Mouse (Mus musculus): ENCODE results near the gene Itih5.

Gene Itih5

GRCm38 (mm10) chr2:10153201-10154075, at the start of gene Itih5:
Itih5 (plus strand) TSS chr2:10153571.
- DNase-seq (ENCODE audit: low read depth): peak; percentile 46

- DNase-seq (ENCODE audit: low read depth): no peak
These were observed 44.7 kb upstream of the Itih5 start for GRCm38 (mm10) chr2:10108535-10109189.

GRCm38 (mm10) chr2:10118751-10119150, 34.6 kb upstream of the Itih5 start:
- no peak for DNase-seq (ENCODE audit: low read depth)

- no peak for DNase-seq (ENCODE audit: low read depth)
These were observed 34.1 kb upstream of the Itih5 start for GRCm38 (mm10) chr2:10119276-10119675.

- DNase-seq (ENCODE audit: low read depth): no peak
These were observed 31.5 kb upstream of the Itih5 start for GRCm38 (mm10) chr2:10121826-10122225.

GRCm38 (mm10) chr2:10126122-10126521, 27.2 kb upstream of the Itih5 start:
- no peak for DNase-seq (ENCODE audit: low read depth)

- DNase-seq (ENCODE audit: low read depth): no peak
These were observed 25.9 kb upstream of the Itih5 start for GRCm38 (mm10) chr2:10127471-10127870.

- no peak for DNase-seq (ENCODE audit: low read depth)
These were observed 24.8 kb upstream of the Itih5 start for GRCm38 (mm10) chr2:10128571-10128970.

- DNase-seq (ENCODE audit: low read depth): no peak
These were observed 22.9 kb upstream of the Itih5 start for GRCm38 (mm10) chr2:10130341-10130990.

- DNase-seq (ENCODE audit: low read depth): no peak
These were observed 22.1 kb upstream of the Itih5 start, which contains the start of gene Itih2 for GRCm38 (mm10) chr2:10131296-10131695. Itih2 (minus strand) TSS chr2:10131396.

GRCm38 (mm10) chr2:10132128-10132527, 21.2 kb upstream of the Itih5 start:
- DNase-seq (ENCODE audit: low read depth): no peak

GRCm38 (mm10) chr2:10133941-10134340, 19.4 kb upstream of the Itih5 start:
- DNase-seq (ENCODE audit: low read depth): no peak

- DNase-seq (ENCODE audit: low read depth): no peak
These were observed 16.1 kb upstream of the Itih5 start for GRCm38 (mm10) chr2:10137320-10137719.

GRCm38 (mm10) chr2:10140456-10140855, 12.9 kb upstream of the Itih5 start:
- DNase-seq (ENCODE audit: low read depth): no peak

GRCm38 (mm10) chr2:10142472-10143454, 10.6 kb upstream of the Itih5 start:
- DNase-seq (ENCODE audit: low read depth): peak; percentile 38

GRCm38 (mm10) chr2:10145514-10145913, 7.9 kb upstream of the Itih5 start:
- no peak for DNase-seq (ENCODE audit: low read depth)

- no peak for DNase-seq (ENCODE audit: low read depth)
These were observed 6.2 kb upstream of the Itih5 start for GRCm38 (mm10) chr2:10147176-10147575.

- DNase-seq (ENCODE audit: low read depth): no peak
These were observed 781 bp upstream of the Itih5 start for GRCm38 (mm10) chr2:10152590-10152989.

GRCm38 (mm10) chr2:10157184-10157583, 3.8 kb downstream of the Itih5 start:
- no peak for DNase-seq (ENCODE audit: low read depth)

- no peak for DNase-seq (ENCODE audit: low read depth)
These were observed 8.6 kb downstream of the Itih5 start for GRCm38 (mm10) chr2:10162011-10162410.

GRCm38 (mm10) chr2:10166635-10167034, 13.3 kb downstream of the Itih5 start:
- DNase-seq (ENCODE audit: low read depth): no peak

- no peak for DNase-seq (ENCODE audit: low read depth)
These were observed 13.9 kb downstream of the Itih5 start for GRCm38 (mm10) chr2:10167283-10167682.
